Mouse (Mus musculus) neutrophil, adult 5-6 weeks (primary cell): Measurements from ENCODE around the gene Wdr86. TPM values are rescaled to one million over a fixed set of nuclear protein-coding genes. Genes with fewer than 3 reads are reported as not detected.
"Not testable (repeated sequence)": the region's sequence is repeated elsewhere in the genome, so short reads cannot be mapped to it uniquely, and the experiment has no call there.

Experiments used
- ATAC-seq: fragments of 151-379, 151-347 bp; 2 replicates; pipeline ENCODE4 v1.8.0; 2017; ENCODE audit warnings: mild to moderate bottlenecking, moderate TSS enrichment; ENCODE audit not compliant: insufficient number of reproducible peaks, poor library complexity, low FRiP score, severe bottlenecking; ENCODE audit errors: extremely low read depth
- total RNA-seq: library from RNA; stranded (forward); fragments of 200-1000 nt; gene quantifications from 2 replicates; pipeline ENCODE4 v1.2.3, GENCODE M21; 2017

Gene Wdr86
- 0.12 TPM in 1 of 2 replicates, not detected in the other for total RNA-seq

GRCm38 (mm10) chr5:24730488-24730871, at the start of gene Wdr86:
Gene Wdr86, minus strand, starts transcription at chr5:24730727.
- no peak for ATAC-seq

- peak; percentile 61 for ATAC-seq
Measured at GRCm38 (mm10) chr5:24779881-24780512, 49.5 kb upstream of the Wdr86 start.

GRCm38 (mm10) chr5:24779321-24779720, 48.8 kb upstream of the Wdr86 start:
- no peak for ATAC-seq

GRCm38 (mm10) chr5:24778843-24779140, 48.3 kb upstream of the Wdr86 start:
- ATAC-seq: no peak

- ATAC-seq: no peak
Measured at GRCm38 (mm10) chr5:24778082-24778842, 47.7 kb upstream of the Wdr86 start.

GRCm38 (mm10) chr5:24776681-24777080, 46.2 kb upstream of the Wdr86 start:
- ATAC-seq: peak; percentile 26; the same call in 1 of the 2 replicates

- not testable (repeated sequence) for ATAC-seq
Measured at GRCm38 (mm10) chr5:24774549-24774948, 44.0 kb upstream of the Wdr86 start.

GRCm38 (mm10) chr5:24757816-24758215, 27.3 kb upstream of the Wdr86 start, which contains the start of gene Crygn:
Gene Crygn, minus strand, starts transcription at chr5:24758008.
- no peak for ATAC-seq

GRCm38 (mm10) chr5:24756931-24757330, 26.4 kb upstream of the Wdr86 start:
- ATAC-seq: no peak

- ATAC-seq: no peak
Measured at GRCm38 (mm10) chr5:24752175-24752498, 21.6 kb upstream of the Wdr86 start.

- peak; percentile 37; the same call in 1 of the 2 replicates for ATAC-seq
Measured at GRCm38 (mm10) chr5:24751305-24752174, 21.0 kb upstream of the Wdr86 start.

GRCm38 (mm10) chr5:24750321-24751304, 20.1 kb upstream of the Wdr86 start:
- ATAC-seq: peak; percentile 78

GRCm38 (mm10) chr5:24749731-24750130, 19.2 kb upstream of the Wdr86 start:
- ATAC-seq: no peak

- no peak for ATAC-seq
Measured at GRCm38 (mm10) chr5:24747533-24747932, 17.0 kb upstream of the Wdr86 start.

GRCm38 (mm10) chr5:24743956-24744355, 13.4 kb upstream of the Wdr86 start:
- ATAC-seq: no peak

GRCm38 (mm10) chr5:24741172-24741885, 10.8 kb upstream of the Wdr86 start:
- ATAC-seq: no peak

GRCm38 (mm10) chr5:24739141-24739753, 8.7 kb upstream of the Wdr86 start:
- peak; percentile 56; the same call in 1 of the 2 replicates for ATAC-seq

- ATAC-seq: no peak
Measured at GRCm38 (mm10) chr5:24738517-24738916, 8.0 kb upstream of the Wdr86 start.
